14 mouse cellular contexts compared by ENCODE assay signal in the genomic region with DNA sequence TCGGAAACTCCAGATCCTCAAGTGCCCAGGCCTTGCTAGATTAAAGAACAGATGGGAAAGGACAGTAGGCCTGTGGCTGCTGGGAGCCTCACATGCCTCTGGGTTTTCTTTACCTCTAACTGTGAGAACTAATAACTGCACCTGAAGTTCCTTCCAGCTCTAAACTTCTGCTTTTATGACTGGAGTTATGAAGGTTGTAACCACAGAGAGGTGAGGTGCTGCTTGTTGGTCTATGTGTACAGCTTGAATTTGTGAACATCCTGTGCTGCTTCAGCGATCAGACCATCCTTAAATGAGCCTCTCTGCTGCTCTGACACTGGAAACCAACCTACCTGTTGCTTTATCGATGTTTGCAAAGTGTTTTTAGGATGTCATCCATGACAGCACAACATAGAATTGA.
"Had no signal": no experiment of that assay in that cellular context is flagged by ENCODE, and none has a peak within 500 bp of the region (broad histone marks: within the 10 kb centered on the region; RNA-seq: fewer than 3 reads in every experiment).

No protein-coding gene starts in this region.

- H3K4me1 ChIP-seq: liver, embryonic 12.5 days; midbrain, embryonic 13.5 days had no signal

- H3K27me3 ChIP-seq: kidney, embryonic 15.5 days; limb, embryonic 15.5 days; liver, embryonic 12.5 days; midbrain, embryonic 13.5 days; neural tube, embryonic 15.5 days had no signal

- H3K4me2 ChIP-seq: kidney, embryonic 15.5 days; limb, embryonic 15.5 days; liver, embryonic 12.5 days; lung, embryonic 14.5 days; midbrain, embryonic 13.5 days; neural tube, embryonic 15.5 days had no signal

- H3K36me3 ChIP-seq: kidney, embryonic 15.5 days; limb, embryonic 15.5 days; liver, embryonic 12.5 days; midbrain, embryonic 13.5 days; neural tube, embryonic 15.5 days had no signal

- H3K9me3 ChIP-seq: kidney, embryonic 15.5 days; limb, embryonic 15.5 days; liver, embryonic 12.5 days; midbrain, embryonic 13.5 days; neural tube, embryonic 15.5 days had no signal

- ATAC-seq: intestine, embryonic 16.5 days; liver, embryonic 12.5 days had no signal

- H3K9ac ChIP-seq: kidney, embryonic 15.5 days; limb, embryonic 15.5 days; liver, embryonic 12.5 days; lung, embryonic 14.5 days; midbrain, embryonic 13.5 days; neural tube, embryonic 15.5 days had no signal

- DNase-seq: kidney, adult 2 months; kidney, postnatal 14 days; layer of hippocampus, postnatal 36 days; lung, embryonic 14.5 days; lung, postnatal 14 days; thymus, postnatal 36 days had no signal

- H3K4me3 ChIP-seq: kidney, embryonic 15.5 days; limb, embryonic 15.5 days; liver, embryonic 12.5 days; midbrain, embryonic 13.5 days; myocyte; neural tube, embryonic 15.5 days had no signal

- H3K27ac ChIP-seq: kidney, embryonic 15.5 days; limb, embryonic 15.5 days; liver, embryonic 12.5 days; macrophage; midbrain, embryonic 13.5 days; neural tube, embryonic 15.5 days had no signal
